Mouse (Mus musculus) left cerebral cortex, postnatal 10 days (tissue): ENCODE results near the gene Erp29. TPM values are rescaled to one million over a fixed set of nuclear protein-coding genes. Genes with fewer than 3 reads are reported as not detected.
A peak's percentile ranks its signal among the peaks of the same experiment; 100 is the strongest.

Experiments used
- DNase-seq, 2 experiments: peaks; one replicate each; pipeline ENCODE4 v3.0.0; 2021 to 2022; ENCODE audit warnings: low spot score in 2 of 2, mixed read lengths in 1 of 2; ENCODE audit errors: extremely low spot score in 1 of 2
- intact Hi-C: fragments of 180-260 bp; cut with DNase I; formaldehyde crosslinking; loops from one replicate; pipeline ENCODE4 v1.15.1; 2025
- total RNA-seq, 2 experiments: library from RNA; stranded (reverse); gene quantifications; 2 replicates each; pipeline ENCODE4 v1.2.3; 2021

Erp29 gene
- total RNA-seq, 2 experiments from 2014 or later = 172 to 181 TPM

DNA sequence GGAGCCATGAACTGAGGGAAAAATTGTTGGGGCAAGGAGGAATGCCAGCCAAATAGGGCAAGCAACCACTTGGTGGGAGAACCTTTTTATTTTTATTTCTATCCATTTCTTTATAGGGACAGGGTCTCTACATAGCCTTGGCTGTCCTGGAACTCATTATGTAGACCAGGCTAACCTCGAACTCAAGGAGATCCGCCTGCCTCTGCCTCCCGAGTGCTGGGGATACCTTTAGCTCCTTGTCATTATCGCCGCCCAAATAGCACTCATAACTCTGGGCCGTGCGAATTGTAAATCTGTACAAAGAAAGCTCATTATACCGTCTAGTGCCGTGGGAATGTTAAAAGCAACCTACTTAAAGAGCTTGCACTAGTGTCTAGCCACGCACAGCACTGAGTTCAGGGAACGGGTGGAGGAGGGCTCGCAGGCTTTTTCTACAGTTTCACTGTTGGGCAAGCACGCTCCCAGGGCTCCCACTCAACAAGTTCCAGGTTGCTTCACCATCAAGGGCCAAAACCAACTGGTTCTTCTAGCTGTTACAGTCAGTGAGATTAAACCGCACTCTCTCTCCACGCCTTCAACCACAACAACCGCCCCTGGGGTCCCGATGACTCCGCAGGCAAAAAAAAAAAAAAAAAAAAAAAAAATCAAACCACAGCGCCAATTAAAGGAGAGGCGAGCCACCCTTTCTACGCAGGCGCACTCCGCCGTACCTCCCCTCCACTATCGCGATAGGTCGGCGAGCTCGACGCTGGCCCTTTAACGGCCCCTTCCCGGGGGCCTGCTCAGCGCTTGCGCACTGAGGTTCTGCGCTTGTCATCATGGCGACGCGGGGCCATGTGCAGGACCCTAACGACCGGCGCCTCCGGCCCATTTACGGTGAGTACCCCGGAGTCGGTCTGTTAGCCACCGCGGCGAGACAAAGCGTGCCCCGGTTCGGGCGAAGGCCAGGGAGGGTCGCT, 54.8 kb downstream of the Erp29 start, which contains the start of gene Naa25:
Naa25 (plus strand) TSS at position 750 of the 959 bp plus-strand sequence.
- intact Hi-C loops = no loop called here
- peak; percentile 92 to 98 for DNase-seq

DNA sequence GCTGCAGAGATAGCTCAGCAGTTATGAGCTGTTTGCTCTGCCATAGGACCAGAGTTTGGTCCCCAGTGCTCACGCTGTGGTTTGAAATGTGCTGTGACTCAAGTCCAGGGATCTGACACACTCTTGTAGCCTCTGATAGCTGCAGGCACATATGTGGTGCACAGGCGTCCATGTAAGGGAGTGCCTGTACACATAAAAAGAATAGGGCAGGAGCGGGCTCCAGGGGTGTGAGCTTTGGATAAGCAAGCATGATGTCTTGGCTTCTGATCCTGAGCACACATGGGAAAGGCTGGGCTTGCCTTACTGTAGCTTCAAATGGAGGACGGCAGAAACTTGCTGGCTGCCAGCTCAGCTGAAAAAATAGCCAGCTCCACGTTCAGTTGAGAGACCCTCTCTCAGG, 56.7 kb downstream of the Erp29 start:
- intact Hi-C loops = no loop called here
- DNase-seq = no peak

DNA sequence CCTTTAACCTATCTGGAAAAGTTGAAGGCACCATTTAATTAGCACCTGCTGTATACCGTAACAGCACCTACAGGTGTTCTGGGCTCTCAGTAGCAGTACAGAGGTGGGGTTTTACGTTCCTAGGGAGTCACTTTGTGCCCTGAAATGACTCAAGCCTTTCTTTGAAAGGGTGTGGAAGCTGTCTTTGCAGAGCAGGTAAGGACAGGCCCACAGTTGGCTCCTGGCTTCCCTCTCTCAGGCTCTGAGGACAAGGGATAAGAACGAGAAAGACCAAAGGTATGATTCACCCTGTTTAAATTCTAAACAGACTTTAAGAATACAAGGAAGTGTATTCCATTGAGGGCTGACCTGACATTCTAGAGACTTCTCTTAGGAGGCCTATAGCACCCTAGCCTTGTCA, 58.9 kb downstream of the Erp29 start:
- intact Hi-C loops = no loop called here
- DNase-seq = no peak

DNA sequence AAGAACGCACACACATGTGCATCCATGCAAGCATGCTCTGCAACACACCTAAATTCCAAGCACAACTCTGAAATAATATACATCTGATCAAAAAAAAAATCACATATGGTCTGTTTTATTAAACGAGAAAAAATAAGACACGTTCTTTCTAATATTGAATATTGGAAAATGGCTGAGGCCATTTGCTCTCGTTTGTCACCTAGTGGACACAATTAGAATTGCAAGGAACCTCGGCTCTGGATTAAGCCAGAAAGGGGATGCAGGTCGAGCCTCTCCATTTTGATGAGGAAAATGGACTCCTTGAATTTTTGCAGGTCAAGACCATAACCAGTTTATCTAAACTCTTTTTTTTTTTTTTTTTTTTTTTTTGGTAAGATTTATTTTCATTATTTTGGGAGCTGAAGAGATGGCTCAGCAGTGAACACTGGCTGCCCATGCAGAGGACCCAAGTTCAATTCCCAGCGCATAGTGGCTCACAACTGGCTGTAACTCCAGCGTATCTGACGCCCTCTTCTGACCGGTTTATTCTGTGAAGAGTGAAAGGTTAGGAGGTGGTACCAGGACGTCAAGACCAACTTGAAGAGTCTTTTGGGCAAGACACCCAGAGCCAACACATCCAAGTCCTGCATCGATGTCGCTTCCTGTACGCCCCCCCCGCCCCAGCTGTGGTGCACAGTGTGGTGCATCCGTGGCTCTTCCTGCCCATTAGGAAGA, 59.5 kb downstream of the Erp29 start:
- intact Hi-C loops = no loop called here
- DNase-seq = no peak

DNA sequence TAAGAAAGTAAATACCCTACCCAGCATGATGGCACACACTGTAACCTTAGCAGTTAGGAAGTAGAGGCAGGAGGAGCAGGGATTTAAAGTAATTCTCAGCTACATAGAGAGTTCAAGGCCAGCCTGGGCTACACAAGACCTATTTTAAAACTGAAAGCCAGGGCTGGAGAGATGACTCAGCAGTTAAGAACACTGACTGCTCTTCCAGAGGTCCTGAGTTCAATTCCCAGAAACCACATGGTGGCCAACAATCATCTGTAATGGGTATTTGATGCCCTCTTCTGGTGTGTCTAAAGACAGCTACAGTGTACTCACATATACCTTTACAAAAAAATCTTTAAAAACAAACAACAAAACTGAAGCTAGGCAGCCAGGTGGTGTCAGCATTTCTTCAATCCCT, 62.6 kb downstream of the Erp29 start:
- DNase-seq = no peak
- intact Hi-C loops = loop anchor here (5.0 kb wide), 1 partner anchor 167 kb away; the partner anchor contains the start of gene Hectd4

DNA sequence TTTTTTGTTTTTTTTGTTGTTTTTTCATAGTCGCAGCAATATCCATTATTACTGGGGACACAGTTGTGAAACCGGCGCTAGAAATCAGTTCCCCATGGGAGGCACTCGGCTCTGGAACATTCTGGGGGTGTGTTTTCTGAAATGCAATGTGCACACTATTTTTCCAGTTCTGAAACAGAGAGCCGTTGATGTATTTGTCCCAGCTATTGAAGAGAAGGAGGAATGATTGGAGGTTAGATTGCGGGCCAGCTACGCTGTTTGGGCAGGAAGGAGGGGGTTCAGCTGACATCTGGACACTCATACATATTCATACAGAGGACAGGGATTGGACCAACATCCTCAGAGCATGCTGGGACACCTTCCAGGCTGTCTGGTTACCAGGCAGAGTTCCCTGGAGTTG, 63.2 kb downstream of the Erp29 start:
- intact Hi-C loops = loop anchor here (5.0 kb wide), 1 partner anchor 167 kb away; the partner anchor contains the start of gene Hectd4
- DNase-seq = no peak

DNA sequence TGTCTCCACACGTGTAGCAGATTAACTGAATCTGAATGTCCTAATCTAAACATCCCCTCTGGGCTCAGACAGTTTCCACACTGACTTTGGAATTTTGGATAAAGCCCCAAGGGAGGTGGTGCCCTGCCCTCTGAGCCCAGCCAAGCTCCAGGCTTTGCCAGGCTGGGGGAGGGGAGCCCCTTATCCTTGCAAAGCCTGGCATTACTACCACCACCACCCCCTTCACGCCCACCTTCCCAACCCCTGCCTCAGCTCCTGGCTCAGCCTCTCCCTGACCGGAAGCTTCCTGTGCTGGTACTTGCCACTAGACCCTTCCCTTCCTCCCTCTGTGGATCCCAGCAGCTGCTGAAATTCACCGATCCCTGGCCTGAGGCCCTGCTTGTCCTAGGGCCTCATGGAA, 65.2 kb downstream of the Erp29 start:
- DNase-seq = peak in 1 of 2 experiments; percentile 59
- intact Hi-C loops = loop anchor here (5.0 kb wide), 1 partner anchor 165 kb away; the partner anchor contains the start of gene Hectd4

DNA sequence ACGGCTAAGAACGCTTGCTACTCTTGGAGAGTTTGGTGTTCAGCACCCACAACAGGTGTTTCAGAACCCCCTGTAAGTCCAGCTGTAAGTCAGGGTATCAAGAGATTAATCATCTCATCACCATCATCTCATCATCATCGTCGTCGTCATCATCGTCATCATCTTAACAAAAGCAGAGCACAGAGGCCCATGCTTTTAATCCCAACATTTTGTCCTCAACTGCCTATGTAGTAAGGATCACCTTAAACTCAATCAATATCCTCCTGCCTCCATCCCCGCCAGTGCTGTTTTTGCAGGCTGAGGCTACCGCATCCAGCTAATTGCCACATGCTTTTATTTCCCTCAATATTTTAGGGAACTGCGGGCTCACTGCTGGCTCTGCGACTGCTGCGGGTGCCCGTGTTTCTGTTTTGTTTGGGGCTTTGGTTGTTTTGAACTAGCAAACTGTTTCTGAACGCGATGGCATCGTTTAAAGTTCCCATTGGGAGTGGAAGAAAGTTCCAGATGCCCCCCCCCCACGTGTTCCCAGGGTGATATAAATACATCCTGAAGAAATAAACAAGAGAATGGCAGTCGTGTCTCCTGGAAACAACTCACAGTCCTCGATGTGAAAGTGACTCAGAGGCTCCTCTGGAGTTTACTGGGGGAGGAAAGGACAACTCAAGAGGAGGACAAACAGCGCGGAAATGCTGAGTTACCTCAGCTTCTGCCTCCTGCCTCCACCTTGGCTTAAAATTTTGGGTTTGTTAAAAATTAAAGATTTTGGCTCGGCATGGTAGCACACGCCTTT, 66.0 kb downstream of the Erp29 start:
- DNase-seq = no peak
- intact Hi-C loops = loop anchor here (5.0 kb wide), 1 partner anchor 164 kb away; the partner anchor contains the start of gene Hectd4

DNA sequence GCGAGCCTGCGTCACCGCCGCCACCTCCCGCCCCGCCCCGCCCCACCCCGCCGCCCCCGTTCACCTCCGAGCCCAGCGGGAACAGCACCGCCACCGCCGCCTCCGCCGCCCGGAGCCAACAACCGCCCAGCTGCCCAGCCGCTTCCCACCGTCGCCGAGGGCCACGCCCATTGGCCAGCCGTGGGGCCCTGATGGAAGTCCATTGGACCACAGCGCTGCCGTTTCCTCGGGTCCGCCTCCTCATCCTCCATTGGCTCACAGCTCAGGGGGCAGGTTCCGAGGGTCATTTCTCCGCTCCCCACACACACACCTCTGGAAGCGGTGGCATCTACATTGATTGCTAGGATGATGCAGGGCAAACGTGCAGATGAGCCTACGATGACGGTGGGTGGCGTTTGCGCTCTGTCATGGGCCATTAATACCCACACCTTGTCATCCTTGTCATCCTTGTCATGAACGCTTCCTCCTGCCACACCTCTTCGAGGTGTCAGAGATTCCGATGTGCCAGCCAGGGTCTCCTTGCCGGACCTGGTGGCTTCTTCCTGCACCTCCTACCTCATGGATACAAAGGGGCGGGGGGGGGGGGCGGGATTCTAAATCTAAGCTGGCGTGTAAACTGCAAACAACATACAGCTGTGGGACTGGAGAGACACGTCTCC, 66.7 kb downstream of the Erp29 start, which contains the start of gene Trafd1:
Trafd1 (minus strand) TSS at position 172 of the 659 bp plus-strand sequence.
- peak; percentile 93 to 98 for DNase-seq
- intact Hi-C loops = loop anchor here (5.0 kb wide), 1 partner anchor 163 kb away; the partner anchor contains the start of gene Hectd4

DNA sequence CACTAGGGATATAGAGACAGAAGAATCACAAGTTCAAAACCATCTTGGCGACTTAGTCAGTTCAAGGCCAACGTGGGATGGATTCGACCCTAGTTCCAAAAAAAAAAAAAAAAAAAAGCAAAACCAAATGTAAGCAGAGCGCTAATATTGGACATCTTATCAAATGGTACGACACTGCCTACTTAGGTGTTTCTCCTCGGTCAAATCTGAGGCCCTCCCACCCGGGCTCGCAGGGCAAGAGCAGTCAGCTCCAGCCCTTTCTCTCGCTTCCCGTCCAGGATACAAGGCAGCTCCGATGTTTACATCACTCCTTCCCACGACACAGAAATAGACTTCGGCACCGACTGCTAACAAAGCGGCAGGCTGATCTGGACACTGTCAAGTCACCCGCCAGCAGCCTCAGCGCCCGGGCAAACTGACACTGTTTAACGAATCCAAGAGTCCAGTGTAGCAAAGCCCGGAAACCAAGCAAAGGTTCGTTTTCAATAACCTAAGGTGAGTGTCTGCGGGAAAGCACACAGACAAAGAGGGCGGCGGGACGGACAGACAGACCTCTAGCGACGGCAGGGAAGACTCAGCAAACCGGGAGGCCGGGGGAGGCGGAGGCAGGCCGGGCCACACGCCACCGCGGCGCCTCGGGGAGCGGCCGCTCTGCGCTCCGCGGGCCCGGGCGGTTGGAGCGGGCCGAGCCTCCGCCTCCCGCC, 67.4 kb downstream of the Erp29 start:
- intact Hi-C loops = loop anchor here (5.0 kb wide), 1 partner anchor 163 kb away; the partner anchor contains the start of gene Hectd4
- peak in 1 of 2 experiments; percentile 63 for DNase-seq

DNA sequence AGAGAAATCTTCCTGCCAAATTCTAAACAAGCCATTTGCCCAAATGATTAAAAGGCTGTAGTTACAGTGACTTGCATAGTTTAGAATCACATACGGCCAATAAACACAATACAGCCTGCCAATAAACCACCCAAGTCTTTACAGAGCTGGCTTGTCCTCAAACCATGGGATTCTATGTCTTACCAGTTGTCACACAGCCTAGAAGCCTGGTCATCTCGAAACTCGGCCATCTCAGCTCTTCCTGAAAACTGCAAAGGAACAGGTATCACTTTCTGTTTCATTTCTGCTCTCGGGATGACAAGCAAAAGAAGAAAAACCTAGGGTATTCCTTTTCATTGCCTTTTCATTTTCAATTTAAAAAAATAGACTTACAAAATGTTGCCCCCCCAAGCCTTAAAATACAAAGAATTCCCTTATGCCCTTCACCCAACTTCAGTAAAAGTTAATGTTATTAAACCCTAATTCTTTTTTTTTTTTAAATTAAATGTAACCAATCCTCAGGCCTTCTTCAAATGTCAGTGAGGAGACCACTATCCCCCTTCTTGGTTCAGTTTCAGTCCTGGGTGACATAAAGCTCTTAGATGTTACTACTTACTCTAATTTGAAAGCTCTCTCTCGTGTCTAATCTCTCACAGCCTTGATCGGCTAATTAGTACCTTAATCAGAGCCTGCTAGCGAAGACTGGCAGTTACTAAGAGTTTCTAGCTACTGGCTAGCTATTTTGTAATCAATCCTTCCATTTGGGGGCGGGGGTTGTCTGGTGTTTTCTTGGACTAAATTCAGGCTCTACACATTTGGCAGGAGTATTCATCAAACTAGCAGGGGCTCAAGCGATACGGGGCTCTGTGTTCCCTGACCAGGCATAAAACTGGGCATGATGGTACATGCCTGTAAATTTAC, 68.2 kb downstream of the Erp29 start:
- no peak for DNase-seq
- intact Hi-C loops = no loop called here

DNA sequence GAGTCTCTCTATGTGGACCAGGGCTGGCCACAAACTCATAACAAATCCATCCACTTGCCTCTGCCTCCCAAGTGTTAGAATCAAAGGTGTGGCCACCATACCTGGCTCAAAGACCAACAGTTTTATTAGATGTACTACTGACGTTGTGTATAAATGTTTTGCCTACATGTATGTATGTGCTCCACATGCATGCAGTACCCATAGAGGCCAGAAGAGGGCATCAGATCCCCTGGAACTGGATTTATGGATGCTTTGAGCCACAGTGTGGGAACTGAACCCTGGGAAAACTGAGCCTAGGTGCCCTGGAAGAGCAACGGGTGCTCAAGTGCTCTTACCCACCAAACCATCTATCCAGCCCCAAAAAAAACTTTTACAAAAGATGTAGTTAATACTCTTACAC, 71.6 kb downstream of the Erp29 start:
- no peak for DNase-seq

DNA sequence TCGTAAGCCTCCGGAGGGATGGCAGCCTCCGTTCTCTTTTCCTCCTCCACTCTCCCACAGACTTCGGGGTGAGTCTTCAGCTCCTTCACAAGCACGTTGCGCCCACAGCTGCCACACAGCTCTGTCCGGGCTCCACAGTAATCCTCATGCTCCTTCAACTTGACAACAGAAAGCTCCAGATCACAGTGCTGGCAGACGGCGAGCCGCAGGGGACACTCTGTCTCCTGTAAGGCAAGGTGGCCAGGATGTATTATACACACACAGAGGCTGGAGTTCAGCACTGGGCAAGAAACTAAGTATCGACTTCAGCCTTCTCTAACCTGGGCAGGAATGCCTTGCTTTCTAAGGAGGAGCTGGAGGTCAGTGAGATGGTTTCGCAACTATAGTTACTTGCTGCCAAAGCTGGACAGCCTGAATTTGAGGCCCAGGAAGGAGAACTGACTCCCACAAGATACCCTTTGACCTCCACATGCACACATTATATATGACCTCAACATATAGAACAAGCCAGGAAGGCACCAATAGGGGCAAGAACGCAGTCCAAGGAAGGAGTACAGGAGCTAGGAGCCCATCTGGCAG, 73.5 kb downstream of the Erp29 start:
- no peak for DNase-seq
- intact Hi-C loops = no loop called here

More for the DNA sequence above, 71.6 kb downstream of the Erp29 start:
- intact Hi-C loops = no loop called here
